Mouse (Mus musculus): Measurements from ENCODE around the gene Nmral1.
A peak's percentile ranks its signal among the peaks of the same experiment; 100 is the strongest.
"Not testable (repeated sequence)": the region's sequence is repeated elsewhere in the genome, so short reads cannot be mapped to it uniquely, and the experiment has no call there.

Gene Nmral1

GRCm38 (mm10) chr16:4713861-4714710, 5.1 kb downstream of the Nmral1 start:
- no peak for DNase-seq (ENCODE audit: low spot score)

GRCm38 (mm10) chr16:4711173-4711572, 8.0 kb downstream of the Nmral1 start:
- DNase-seq (ENCODE audit: low spot score) = no peak

DNA sequence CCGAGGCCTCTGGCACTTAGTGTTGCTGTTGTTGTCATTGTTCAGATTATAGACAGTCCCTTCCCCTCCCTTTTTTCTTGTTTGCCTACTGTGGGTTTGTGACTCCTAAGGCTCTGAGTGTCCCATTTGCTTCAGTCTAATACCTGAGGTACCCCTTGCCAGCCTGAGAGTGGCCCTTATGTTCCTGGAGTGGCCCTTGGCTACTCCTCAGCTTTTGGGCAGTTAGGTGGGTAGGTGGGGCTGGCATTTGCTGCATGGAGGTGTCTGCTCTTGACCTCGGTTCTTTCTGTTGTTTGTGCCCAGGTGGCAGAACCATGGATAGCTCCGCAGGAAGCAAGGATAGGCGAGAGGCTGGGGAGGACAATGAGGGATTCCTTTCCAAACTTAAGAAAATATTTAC, 13.6 kb downstream of the Nmral1 start:
- no peak for DNase-seq (ENCODE audit: low spot score)

GRCm38 (mm10) chr16:4702646-4703045, 16.5 kb downstream of the Nmral1 start:
- DNase-seq (ENCODE audit: low spot score) = no peak

GRCm38 (mm10) chr16:4701211-4701610, 17.9 kb downstream of the Nmral1 start:
- no peak for DNase-seq (ENCODE audit: low spot score)

GRCm38 (mm10) chr16:4689371-4689770, 29.8 kb downstream of the Nmral1 start:
- not testable (repeated sequence) for DNase-seq (ENCODE audit: low spot score)

- no peak for DNase-seq (ENCODE audit: low spot score)
Measured at GRCm38 (mm10) chr16:4684457-4684791, 34.7 kb downstream of the Nmral1 start.

- peak; percentile 97 for DNase-seq (ENCODE audit: low spot score)
Measured at GRCm38 (mm10) chr16:4683581-4684456, 35.3 kb downstream of the Nmral1 start.

GRCm38 (mm10) chr16:4683193-4683580, 36.0 kb downstream of the Nmral1 start:
- no peak for DNase-seq (ENCODE audit: low spot score)

DNA sequence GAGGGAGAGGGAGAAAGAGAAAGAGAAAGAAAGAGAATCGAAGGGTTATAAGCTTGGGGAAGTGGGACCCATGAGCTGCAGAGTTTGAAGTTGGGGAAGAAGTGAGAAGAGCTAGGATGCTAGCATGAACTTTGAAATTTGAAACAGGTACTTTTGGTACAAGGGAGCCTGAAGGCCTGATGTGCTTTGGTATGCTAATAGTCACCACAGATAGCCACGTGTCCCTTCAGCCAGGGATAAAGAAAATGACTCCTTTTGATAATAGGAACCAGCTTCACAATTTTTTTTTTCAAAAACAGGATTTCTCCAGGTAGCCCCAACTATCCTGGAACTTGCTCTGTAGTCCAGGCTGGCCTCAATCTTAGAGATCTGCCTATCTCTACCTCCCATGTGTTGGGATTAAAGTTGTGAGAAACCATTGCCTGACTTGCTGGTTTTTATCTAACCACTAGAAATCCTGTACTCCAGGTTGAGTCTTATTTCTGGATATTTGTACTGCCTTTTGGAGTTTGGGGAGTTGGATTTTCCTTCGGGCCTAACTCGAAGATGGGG, 36.5 kb downstream of the Nmral1 start:
- DNase-seq (ENCODE audit: low spot score) = no peak

GRCm38 (mm10) chr16:4680922-4681455, 38.2 kb downstream of the Nmral1 start:
- DNase-seq (ENCODE audit: low spot score) = not testable (repeated sequence)

DNA sequence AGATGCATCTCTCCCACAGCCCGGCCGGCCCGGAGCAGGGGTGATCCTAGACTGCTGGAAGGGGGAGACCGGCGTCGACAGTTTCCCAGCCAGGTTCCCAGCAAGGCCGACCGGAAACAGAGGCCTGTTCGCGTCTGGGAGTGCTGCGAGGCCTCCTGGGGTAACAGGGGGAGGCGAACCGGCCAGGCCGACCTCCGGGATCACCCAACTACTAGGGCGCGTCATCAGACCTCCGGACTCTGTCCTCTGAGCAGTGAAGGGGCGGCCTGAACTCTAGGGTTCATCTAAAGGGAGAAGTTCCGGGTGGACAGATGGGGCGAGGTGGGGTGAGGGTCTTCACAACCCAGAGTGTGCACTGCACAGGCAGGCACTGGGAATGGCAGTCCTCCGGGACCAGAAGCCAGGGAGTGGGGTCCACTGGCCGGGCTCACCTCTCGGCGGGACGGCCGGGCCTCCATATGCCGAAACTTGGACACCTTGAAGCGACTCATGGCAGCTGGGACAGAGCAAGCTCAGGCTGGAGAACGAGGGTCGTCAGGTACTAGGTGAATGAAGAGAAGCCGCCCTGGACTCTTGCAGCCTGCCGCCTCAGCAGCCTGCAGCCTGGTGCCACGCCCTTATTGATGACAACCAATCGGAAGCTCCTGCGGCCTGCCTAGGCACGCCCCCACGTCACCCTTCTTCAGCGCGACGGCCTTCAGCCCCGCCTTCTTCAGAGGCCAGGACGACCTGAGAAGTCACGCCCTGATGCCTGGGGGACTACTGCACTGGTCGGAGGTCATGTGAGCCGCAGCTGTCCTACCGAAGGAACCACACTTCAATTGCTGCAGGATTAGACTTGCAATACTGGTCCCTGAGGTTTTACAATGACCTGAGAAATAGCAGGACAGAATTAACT, 39.8 kb downstream of the Nmral1 start, which contains the start of gene Coro7:
Coro7 (minus strand) TSS at position 657 of the 898 bp plus-strand sequence.
- peak; percentile 88 for DNase-seq (ENCODE audit: low spot score)

GRCm38 (mm10) chr16:4678080-4678479, 41.1 kb downstream of the Nmral1 start:
- DNase-seq (ENCODE audit: low spot score) = no peak

DNA sequence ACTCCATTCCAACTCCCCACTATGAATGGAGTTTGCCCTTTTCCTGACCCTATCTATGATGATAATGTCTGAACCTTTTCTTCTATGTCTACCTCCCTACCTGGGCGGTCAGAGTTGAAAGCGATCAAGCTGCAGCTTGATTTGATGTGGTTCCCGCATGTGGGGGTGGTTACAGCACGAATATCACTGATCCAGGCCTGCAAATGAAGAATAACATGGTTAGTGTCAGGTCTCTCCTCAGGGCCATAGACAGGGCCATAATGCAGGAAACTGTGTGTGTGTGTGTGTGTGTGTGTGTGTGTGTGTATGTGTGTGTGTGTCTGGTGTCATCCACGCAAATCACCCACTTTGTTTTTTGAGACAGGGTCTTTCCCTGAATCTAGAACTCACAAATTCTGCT, 42.3 kb downstream of the Nmral1 start:
- no peak for DNase-seq (ENCODE audit: low spot score)

DNA sequence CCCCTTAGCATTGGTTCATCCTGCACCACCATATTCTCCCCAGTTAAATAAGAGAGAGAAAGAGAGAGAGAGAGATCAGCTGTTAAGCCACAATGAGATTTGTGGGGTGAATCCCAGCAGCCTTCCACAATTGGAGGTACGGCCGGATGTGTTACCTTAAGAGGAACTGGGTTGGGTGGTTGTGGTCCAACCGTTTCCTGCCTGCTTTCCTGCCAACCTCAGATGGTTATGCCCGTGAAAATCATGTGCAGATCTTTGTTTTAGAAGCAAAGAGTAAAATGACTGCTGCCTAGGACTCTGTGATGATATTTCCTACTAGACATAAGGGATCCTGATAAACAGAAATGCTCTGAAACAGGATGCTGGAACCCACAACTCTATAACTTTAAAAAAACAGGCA, 45.1 kb downstream of the Nmral1 start:
- DNase-seq (ENCODE audit: low spot score) = peak; percentile 12

DNA sequence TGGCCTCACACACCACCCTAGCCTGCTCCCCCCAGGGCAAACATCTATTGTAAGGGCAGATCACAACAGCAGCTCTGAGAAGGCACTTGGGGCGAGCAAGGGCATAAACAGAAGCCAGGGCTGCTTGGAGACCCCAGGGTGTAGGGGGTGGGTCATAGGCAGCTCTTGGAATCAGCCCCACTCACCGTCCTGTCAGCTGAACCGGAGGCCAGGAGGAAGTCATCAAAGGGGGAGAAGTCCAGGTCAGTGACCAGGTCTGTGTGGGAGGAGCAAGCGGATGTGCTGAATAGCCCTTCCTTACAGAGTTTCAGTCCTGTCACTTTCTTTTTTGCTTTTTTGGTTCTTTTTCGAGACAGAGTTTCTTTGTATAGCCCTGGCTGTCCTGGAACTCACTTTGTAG, 48.8 kb downstream of the Nmral1 start:
- DNase-seq (ENCODE audit: low spot score) = no peak

DNA sequence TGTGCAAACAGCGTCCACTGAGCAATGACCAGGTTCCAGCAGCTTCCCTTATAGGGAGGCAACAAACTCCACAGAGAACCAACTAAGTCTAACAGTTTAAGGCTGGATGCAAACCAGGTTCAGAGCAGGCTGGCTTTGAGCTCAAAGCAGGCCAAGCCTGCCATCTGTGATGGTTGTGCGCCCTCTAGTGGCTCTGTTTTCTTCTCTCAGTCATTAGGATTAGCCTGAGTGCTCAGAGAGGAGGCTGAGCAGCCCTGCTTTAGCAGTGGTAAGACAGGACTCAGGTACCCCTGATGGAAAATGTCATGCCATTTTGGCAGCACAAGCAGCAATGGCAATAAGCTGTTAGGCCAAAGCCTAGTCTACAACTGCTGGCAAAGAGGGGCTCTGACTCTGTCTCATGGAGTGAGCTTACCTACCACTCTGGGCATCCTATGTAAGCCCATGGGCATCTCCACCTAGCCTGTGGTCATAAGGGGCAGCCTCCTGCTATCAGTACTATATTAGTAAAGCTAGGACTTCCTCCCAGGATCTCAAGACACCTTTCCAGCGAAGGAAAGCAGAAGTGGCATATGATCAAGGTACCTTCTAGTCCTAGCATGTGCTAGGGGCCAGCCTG, 51.9 kb downstream of the Nmral1 start:
- peak; percentile 65 for DNase-seq (ENCODE audit: low spot score)

DNA sequence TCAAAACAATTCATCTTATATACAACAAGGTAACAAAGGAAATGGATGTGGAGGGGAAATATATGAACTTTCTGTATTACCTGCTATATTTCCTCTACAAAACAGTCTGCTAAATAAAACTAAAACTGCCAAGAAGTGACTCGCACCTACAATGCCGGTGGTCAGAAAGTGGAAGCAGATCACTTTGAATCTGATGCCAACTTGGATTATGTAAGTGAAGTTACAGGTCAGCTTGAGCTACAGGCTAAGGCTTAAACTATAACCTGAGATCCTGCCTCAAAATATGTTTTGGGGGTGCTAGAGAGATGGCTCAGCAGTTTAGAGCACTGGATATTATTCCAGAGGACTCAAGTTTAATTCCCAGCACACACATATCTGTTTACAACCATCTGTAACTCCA, 53.4 kb downstream of the Nmral1 start:
- DNase-seq (ENCODE audit: low spot score) = no peak

DNA sequence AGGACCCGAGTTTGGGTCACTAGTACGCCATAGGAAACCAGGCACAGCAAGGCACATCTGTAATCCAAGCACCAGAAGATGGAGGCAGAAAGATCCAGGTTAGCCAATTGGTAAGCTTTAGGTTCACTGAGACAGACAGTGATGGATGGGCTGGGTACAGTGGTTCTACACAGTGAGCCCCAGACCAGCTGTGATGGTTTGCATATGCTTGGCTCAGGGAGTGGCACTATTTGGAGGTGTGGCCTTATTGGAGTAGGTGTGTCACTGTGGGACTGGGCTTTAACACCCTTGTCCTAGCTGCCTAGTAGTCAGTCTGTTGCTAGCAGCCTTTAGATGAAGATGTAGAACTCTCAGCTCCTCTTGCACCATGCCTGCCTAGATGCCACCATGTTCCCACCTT, 55.4 kb downstream of the Nmral1 start:
- DNase-seq (ENCODE audit: low spot score) = no peak

- DNase-seq (ENCODE audit: low spot score) = no peak
Measured at GRCm38 (mm10) chr16:4661605-4662004, 57.6 kb downstream of the Nmral1 start.

Data from spleen, adult 12 weeks (tissue).